Mouse (Mus musculus): ENCODE measurements around the gene Cryzl1. TPM values are rescaled to one million over a fixed set of nuclear protein-coding genes. Genes with fewer than 3 reads are reported as not detected.

Cryzl1 gene
- total and polyA plus RNA-seq, 3 experiments = 19.2 to 26.0 (median 22.2) TPM

DNA sequence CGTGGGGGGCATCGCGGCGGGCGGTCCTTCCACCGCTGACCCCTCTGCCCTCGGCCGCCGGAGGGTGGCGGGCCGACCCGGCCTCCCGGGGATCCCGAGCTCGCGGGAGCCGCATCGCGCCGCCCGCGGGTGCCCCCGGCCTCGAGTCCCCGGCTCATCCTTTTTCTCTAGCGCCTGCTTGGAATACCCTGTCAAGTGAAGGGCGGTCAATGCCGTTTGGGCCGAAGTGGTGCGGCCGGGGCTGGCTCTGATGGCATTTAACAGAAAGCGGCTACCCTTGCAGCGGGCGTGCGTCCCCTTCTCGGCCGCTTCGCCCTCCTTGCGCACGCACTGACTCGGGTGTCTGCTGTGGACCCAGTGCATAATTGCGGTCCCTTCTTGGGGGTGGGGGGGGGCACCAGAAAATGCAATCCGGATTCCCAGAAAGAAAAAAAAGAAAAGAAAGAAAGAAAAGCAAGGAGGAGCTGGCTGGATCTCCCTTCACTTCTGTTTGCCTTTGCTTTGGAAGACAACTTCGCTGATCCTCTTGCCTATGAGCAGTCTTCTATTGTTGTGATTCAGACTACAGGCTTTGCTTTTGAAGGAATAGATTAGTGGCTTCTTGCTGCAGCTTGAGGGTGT, 1.2 kb upstream of the Cryzl1 start:
- TF ChIP-seq CTCF (IDR thresholded peaks at IDR 0.05) = peak; percentile 20
- TF ChIP-seq EP300 (IDR thresholded peaks at IDR 0.05; ENCODE audit: insufficient read depth, low read depth, low read length) = no peak
- peak overlapping the region; percentile 83 for H3K27ac ChIP-seq
- peaks cover 5% of the 10 kb centered on the region for H3K79me2 ChIP-seq (replicated peaks; ENCODE audit: control insufficient read depth, insufficient read depth, low read length)
- H3K36me3 ChIP-seq (ENCODE audit: control insufficient read depth, insufficient read depth, low read length) = no peaks in the 10 kb centered on the region
- peaks cover 10% of the 10 kb centered on the region for H3K4me1 ChIP-seq (ENCODE audit: control insufficient read depth, insufficient read depth, low read length)
- H3K9ac ChIP-seq (ENCODE audit: low read depth, low read length) = peak overlapping the region; percentile 92
- peak; percentile 64 to 75 for DNase-seq
- H3K27me3 ChIP-seq (ENCODE audit: control insufficient read depth, insufficient read depth, low read length) = no peaks in the 10 kb centered on the region
- under 1% methylated on average over 43 of the region's 44 CpGs for WGBS
- H3K4me3 ChIP-seq = peak overlapping the region; percentile 81
- intact Hi-C loops (cut with DNase I) = loop anchor here (2.0 to 5.0 kb wide), 5 partner anchors 41 to 572 kb away; partner anchors contain the start of genes Donson and Smim11

DNA sequence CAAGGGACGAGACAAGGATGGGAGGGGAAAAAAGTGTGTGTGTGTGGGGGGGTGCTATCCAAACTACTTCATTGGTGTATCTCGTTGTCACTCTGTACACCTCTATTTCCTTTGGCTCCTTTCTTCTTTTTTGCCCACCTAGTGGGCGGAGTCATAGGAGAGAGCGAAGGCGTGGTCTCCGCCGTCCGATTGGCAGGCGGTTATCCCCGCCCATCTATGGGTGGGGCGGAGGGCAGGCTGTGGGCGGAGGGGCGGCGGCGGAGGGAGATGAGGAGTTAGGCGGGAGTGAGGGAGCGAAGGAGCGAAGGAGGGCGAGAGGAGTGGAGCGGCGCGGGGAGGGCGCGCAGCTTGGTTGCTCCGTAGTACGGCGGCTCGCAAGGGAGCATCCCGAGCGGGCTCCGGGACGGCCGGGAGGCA, 299 bp upstream of the Cryzl1 start, which contains the start of gene Itsn1:
Itsn1 (plus strand) TSS at position 216 of the 417 bp plus-strand sequence.
- peaks cover 6% of the 10 kb centered on the region; the same call in 1 of the 2 replicates for H3K4me1 ChIP-seq (ENCODE audit: control insufficient read depth, insufficient read depth, low read length)
- peak within 1 kb of the TSS; percentile 81 for H3K4me3 ChIP-seq
- H3K9ac ChIP-seq (ENCODE audit: low read depth, low read length) = peak within 1 kb of the TSS; percentile 92
- intact Hi-C loops (cut with DNase I) = loop anchor here (2.0 to 5.0 kb wide), 3 partner anchors 40 to 573 kb away; partner anchors contain the start of genes Donson and Smim11
- no peaks in the 10 kb centered on the region for H3K27me3 ChIP-seq (ENCODE audit: control insufficient read depth, insufficient read depth, low read length)
- 0 out of 2 replicates have a peak, but pooled peaks have one; percentile 9 for TF ChIP-seq CTCF (IDR thresholded peaks at IDR 0.05)
- TF ChIP-seq POLR2A (IDR thresholded peaks at IDR 0.05; ENCODE audit: insufficient read depth, low read depth, low read length) = peak; percentile 87
- TF ChIP-seq EP300 (IDR thresholded peaks at IDR 0.05; ENCODE audit: insufficient read depth, low read depth, low read length) = no peak
- peak within 1 kb of the TSS; percentile 83 for H3K27ac ChIP-seq
- peaks cover 5% of the 10 kb centered on the region for H3K79me2 ChIP-seq (replicated peaks; ENCODE audit: control insufficient read depth, insufficient read depth, low read length)
- 1% methylated on average over 26 of the region's 33 CpGs for WGBS
- no peaks in the 10 kb centered on the region for H3K36me3 ChIP-seq (ENCODE audit: control insufficient read depth, insufficient read depth, low read length)
- DNase-seq = peak; percentile 98

DNA sequence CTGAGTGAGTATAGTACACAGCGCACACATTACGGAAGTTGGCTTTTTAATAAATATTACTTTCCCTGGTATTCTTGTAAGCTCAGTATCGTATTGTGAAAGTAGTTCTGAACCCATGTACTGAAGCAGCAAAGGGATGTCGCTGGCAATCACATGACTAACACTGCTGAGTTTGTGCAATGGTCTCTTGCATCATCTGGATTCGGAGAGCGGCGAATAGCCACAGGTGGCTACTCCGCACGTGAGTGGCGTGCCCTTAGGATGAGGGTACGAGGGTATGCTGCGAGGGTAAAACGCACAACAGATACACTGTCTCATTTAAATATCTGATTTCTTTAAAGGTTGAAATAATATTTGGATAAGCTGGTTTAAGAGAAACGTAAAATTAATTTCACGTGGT, 1.3 kb downstream of the Cryzl1 start:
- Histone ChIP-seq H3K79me2 (replicated peaks; ENCODE audit: control insufficient read depth, insufficient read depth, low read length) (peaks cover 4% of the 10 kb centered on the region), H3K36me3 (ENCODE audit: control insufficient read depth, insufficient read depth, low read length) (no peaks in the 10 kb centered on the region), H3K9ac (ENCODE audit: low read depth, low read length) (no peak overlapping the region), H3K4me1 (ENCODE audit: control insufficient read depth, insufficient read depth, low read length) (peaks cover 5% of the 10 kb centered on the region; the same call in 1 of the 2 replicates), H3K27me3 (ENCODE audit: control insufficient read depth, insufficient read depth, low read length) (no peaks in the 10 kb centered on the region), H3K4me3 (no peak overlapping the region), H3K27ac (no peak overlapping the region; the same call in 1 of the 2 replicates)
- intact Hi-C loops (cut with DNase I) = loop anchor here (5.0 kb wide), 2 partner anchors 205 to 575 kb away; partner anchors contain the start of gene Smim11
- no peak for TF ChIP-seq EP300 (IDR thresholded peaks at IDR 0.05; ENCODE audit: insufficient read depth, low read depth, low read length)
- TF ChIP-seq POLR2A (IDR thresholded peaks at IDR 0.05; ENCODE audit: insufficient read depth, low read depth, low read length) = no peak
- no peak for TF ChIP-seq CTCF (IDR thresholded peaks at IDR 0.05)
- WGBS = 83% methylated on average over 15 of the region's 15 CpGs
- DNase-seq = no peak

DNA sequence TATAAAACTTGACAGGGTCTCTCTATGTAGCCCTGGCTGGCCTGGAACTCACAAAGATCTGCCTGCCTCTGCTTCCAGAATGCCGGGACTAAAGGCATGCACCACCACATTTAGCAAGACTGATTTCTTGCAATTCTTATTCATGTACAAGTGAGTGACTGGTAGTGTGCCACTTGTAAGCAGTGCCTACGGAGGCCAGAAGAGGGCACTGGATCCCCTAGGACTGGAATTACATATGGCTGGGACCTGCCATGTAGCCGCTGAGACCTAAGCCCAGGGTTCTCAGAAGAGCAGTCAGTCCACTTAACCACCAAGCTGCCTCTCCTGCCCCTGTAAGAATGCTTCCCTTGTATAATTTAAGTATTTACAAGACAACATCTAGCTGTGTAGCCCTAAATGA, 4.5 kb downstream of the Cryzl1 start:
- no peak overlapping the region for H3K4me3 ChIP-seq
- intact Hi-C loops (cut with DNase I) = loop anchor here (1.0 to 2.0 kb wide), 2 partner anchors 163 to 194 kb away; no protein-coding TSS in a partner anchor
- H3K27me3 ChIP-seq (ENCODE audit: control insufficient read depth, insufficient read depth, low read length) = no peaks in the 10 kb centered on the region
- peak; percentile 52; the same call in 1 of the 2 replicates for TF ChIP-seq EP300 (IDR thresholded peaks at IDR 0.05; ENCODE audit: insufficient read depth, low read depth, low read length)
- TF ChIP-seq CTCF (IDR thresholded peaks at IDR 0.05) = peak; percentile 88
- TF ChIP-seq POLR2A (IDR thresholded peaks at IDR 0.05; ENCODE audit: insufficient read depth, low read depth, low read length) = no peak
- peak; percentile 60 to 76 for DNase-seq
- no peaks in the 10 kb centered on the region for H3K36me3 ChIP-seq (ENCODE audit: control insufficient read depth, insufficient read depth, low read length)
- H3K4me1 ChIP-seq (ENCODE audit: control insufficient read depth, insufficient read depth, low read length) = peaks cover 1% of the 10 kb centered on the region; the same call in 1 of the 2 replicates
- no peak overlapping the region for H3K27ac ChIP-seq
- H3K79me2 ChIP-seq (replicated peaks; ENCODE audit: control insufficient read depth, insufficient read depth, low read length) = peaks cover 4% of the 10 kb centered on the region
- H3K9ac ChIP-seq (ENCODE audit: low read depth, low read length) = no peak overlapping the region
- 37% methylated on average over 3 of the region's 3 CpGs for WGBS

DNA sequence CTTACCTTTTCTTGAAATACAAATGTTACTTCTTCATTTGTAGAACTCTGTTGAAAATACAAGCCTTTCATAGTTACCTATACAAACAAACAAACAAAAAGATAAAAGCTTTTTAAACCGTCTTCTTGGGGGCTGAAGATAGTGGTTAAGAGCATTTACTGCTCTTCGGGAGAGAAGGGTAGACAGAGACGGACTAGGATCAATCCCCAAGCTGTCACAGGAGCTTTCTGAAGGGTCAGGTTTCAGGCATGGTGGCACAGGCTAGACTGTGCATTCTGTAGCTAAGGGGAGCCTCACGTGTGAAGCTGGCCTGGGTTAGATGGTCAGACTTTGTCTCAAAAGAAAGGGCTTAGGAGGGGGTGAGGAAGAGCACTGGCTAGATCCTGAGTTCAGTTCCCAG, 11.4 kb downstream of the Cryzl1 start:
- no peak for DNase-seq
- Histone ChIP-seq H3K4me1 (ENCODE audit: control insufficient read depth, insufficient read depth, low read length) (peaks cover 4% of the 10 kb centered on the region), H3K27me3 (ENCODE audit: control insufficient read depth, insufficient read depth, low read length) (no peaks in the 10 kb centered on the region), H3K36me3 (ENCODE audit: control insufficient read depth, insufficient read depth, low read length) (no peaks in the 10 kb centered on the region), H3K9ac (ENCODE audit: low read depth, low read length) (no peak overlapping the region), H3K4me3 (no peak overlapping the region), H3K79me2 (replicated peaks; ENCODE audit: control insufficient read depth, insufficient read depth, low read length) (peaks cover 3% of the 10 kb centered on the region), H3K27ac (no peak overlapping the region)
- TF ChIP-seq EP300 (IDR thresholded peaks at IDR 0.05; ENCODE audit: insufficient read depth, low read depth, low read length) = no peak
- TF ChIP-seq CTCF (IDR thresholded peaks at IDR 0.05) = no peak
- TF ChIP-seq POLR2A (IDR thresholded peaks at IDR 0.05; ENCODE audit: insufficient read depth, low read depth, low read length) = no peak
- intact Hi-C loops (cut with DNase I) = no loop called here
- 72% methylated on average over 4 of the region's 4 CpGs for WGBS

- peak; percentile 67 to 72 for DNase-seq
- no peaks in the 10 kb centered on the region for H3K36me3 ChIP-seq (ENCODE audit: control insufficient read depth, insufficient read depth, low read length)
These were observed 11.8 kb downstream of the Cryzl1 start for GRCm38 (mm10) chr16:91716927-91717349.

More at GRCm38 (mm10) chr16:91716927-91717349, 11.8 kb downstream of the Cryzl1 start:
- no peaks in the 10 kb centered on the region for H3K27me3 ChIP-seq (ENCODE audit: control insufficient read depth, insufficient read depth, low read length)
- H3K4me1 ChIP-seq (ENCODE audit: control insufficient read depth, insufficient read depth, low read length) = peaks cover 4% of the 10 kb centered on the region
- peaks cover 2% of the 10 kb centered on the region; the same call in 1 of the 2 replicates for H3K79me2 ChIP-seq (replicated peaks; ENCODE audit: control insufficient read depth, insufficient read depth, low read length)
- H3K27ac ChIP-seq = no peak overlapping the region
- no peak overlapping the region for H3K4me3 ChIP-seq
- WGBS = 46% methylated on average over 11 of the region's 11 CpGs
- intact Hi-C loops (cut with DNase I) = no loop called here
- H3K9ac ChIP-seq (ENCODE audit: low read depth, low read length) = no peak overlapping the region
- TF ChIP-seq EP300 (IDR thresholded peaks at IDR 0.05; ENCODE audit: insufficient read depth, low read depth, low read length) (peak; percentile 63; the same call in 1 of the 2 replicates), CTCF (IDR thresholded peaks at IDR 0.05) (peak; percentile 48), POLR2A (IDR thresholded peaks at IDR 0.05; ENCODE audit: insufficient read depth, low read depth, low read length) (no peak)
